Mouse (Mus musculus) T-helper 17 cell (primary cell): Measurements from ENCODE around the gene Slc35a1.
"Not testable (repeated sequence)": the region's sequence is repeated elsewhere in the genome, so short reads cannot be mapped to it uniquely, and the experiment has no call there.

Experiments used
- in situ Hi-C, 2 experiments: fragments of 300-600 bp; cut with MboI, MseI; formaldehyde crosslinking; loops; 1 replicate in 1 of 2; 2 replicates in 1 of 2; pipeline ENCODE4 v1.15.1; 2025; ENCODE audit warnings: high pct_unique_total_duplicates in 2 of 2

Slc35a1 gene

DNA sequence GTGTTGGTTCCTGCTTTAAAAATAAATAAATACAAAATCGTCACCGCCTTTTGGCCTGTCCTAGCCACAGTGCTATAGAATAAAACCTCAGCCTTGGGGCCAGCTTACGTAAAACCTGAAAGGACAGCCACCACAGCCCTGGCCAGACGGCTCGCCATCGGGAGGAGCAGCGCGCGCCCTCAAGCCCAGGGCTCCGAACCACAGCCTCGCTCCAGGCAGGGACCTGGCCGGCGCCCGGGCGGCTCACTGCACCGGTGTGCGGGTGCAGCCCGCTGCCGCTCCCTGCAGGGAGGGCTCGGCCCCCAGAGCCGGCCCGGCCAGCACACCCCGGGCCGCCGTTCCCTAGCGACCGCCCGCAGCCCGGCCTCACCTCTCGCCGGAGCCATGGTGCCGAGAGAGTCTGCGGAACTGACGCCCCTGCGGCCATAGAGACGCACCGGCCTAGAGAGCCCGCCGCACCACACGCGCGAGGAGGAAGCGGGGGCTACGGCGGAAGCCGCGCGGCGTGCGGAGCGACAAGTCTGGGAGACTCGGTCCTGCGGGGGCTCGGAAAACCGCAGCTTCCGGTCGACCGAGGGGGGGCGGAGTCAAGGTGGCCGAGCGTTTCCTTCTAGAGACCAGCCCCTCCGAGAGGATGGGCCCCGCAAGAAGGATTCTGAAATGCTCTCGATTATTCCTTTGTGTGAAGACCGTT, at the start of gene Slc35a1:
TSS of gene Slc35a1 (minus strand) at position 565 of the 694 bp plus-strand sequence.
- in situ Hi-C loops = loop anchor here in 1 of 2 experiments (25.0 kb wide), 1 partner anchor 225 kb away; no protein-coding TSS in a partner anchor

GRCm38 (mm10) chr4:34734461-34734860, 47.2 kb upstream of the Slc35a1 start:
- in situ Hi-C loops = no loop called here

DNA sequence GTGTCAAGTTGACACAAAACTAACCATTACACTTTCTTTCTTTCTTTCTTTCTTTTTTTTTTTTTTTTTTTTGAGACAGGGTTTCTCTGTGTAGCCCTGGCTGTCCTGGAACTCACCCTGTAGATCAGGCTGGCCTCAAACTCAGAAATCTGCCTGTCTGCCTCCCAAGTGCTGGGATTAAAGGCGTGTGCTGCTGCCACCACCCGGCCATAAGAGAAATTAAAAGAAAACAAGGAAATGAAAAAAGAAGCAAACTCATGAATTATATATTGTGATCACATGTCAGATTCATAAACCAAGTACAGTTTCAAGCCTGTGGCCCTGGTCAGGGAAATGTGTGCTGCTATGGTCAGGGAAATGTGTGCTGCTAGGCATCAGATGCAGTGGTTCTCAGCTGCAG, 46.2 kb upstream of the Slc35a1 start:
- in situ Hi-C loops = not testable (repeated sequence)

DNA sequence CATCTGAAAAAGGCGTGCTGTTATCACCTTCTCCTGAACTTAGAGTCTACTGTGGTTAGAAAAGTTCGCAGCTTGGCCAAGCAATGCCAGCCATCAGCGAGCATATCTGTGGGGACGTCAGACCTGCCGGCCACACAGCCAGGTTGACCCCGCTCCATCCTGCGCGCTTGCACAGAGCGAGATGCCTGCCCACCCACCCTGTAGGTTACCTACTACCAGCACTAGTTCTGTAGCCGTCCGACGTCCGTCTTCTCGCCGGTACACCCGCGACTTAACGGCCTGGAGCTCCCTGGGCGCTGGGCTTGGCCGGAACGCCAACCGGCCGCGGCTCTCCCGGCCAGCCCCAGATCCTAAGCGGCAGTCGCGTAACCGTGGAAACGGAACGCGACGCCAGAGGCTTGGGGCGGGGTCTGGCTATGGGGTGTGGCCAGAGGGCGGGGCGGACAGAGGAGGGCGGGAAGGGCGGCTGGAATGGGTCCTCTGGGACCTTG, 42.7 kb upstream of the Slc35a1 start, which contains the start of gene Cfap206:
TSS of gene Cfap206 (minus strand) at position 356 of the 491 bp plus-strand sequence.
- in situ Hi-C loops = no loop called here

DNA sequence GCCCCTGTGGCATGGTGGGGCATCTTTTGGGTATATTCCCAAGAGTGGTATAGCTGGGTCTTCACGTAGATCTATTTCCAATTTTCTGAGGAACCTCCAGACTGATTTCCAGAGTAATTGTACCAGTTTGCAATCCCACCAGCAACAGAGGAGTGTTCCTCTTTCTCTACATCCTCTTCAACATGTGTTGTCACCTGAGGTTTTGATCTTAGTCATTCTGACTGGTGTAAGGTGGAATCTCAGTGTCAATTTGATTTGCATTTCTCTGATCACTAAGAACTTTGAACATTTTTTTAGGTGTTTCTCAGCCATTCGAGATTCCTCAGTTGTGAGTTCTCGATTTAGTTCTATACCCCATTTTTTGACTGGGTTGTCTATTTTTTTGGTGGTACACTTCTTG, 38.5 kb upstream of the Slc35a1 start:
- in situ Hi-C loops = not testable (repeated sequence)

DNA sequence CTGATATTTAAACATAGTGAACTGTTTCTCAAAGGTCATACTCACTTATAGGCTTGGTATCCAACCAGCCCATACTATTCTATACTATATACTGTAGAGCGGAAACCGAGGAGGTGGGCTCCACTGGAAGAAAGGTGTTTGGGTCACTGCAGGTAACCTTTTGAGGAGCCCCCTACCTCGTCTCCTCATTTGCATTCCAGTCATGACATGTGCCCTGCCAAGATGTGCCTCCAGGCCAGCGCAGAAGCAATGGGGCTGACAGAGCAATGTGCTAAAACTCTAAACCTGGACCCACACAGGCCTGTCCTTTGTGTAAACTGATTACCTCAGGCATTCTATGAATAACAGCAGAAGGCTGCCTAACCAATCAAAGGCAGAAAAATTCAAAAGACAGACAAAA, 37.1 kb upstream of the Slc35a1 start:
- in situ Hi-C loops = no loop called here

DNA sequence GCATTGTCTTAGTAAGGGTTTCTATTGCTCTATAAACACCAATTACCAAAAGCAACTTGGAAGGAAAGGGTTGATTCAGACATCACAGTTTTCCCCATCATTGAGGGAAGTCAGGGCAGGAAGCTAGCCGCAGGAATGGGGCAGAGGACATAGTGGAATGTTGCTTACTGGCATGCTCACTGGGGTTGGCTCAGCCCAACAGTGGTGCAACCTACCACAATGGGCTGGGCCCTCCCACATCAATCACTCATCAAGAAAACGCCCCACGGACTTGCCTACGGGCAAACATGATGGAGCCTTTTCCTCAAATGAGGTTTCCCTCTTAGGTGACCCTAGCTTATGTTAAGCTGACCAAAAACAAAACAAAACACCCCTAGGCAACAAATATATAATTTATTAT, 35.9 kb upstream of the Slc35a1 start:
- in situ Hi-C loops = no loop called here

DNA sequence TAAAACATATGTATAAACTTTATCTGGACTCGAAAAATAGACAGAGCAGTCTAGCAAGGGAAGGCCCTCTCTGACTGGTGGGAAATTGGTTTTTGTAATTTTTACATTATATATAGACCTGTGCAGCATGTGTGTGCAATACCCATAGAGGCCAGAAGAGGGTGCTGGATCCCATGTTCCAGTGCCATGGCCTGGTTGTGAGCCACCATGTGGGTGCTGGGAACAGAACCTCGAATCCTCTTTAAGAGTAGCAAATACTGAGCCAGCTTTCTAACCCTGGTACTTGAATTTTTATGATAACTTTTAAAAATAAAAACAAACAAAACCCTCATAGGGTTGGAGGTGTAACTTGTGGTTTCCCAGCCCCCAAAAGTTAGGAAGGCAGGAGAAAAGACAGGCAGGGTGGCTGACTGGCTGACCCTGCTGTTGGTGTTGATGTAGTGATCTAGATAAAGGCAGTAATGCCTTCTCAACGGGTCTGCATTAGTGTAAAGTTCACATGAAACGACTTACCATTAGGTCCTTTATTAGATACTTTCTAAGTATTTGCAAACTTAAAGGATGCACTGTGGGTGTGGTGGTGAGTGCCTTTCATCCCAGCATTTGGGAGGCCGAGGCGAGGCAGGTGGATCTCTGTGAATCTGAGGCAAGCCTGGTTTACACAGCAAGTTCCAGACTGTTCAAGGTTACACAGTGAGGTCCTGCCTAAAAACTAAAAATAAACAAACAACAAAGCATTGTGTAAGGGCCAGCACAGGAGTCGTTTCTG, 33.1 kb upstream of the Slc35a1 start:
- in situ Hi-C loops = no loop called here

- in situ Hi-C loops = no loop called here
These were observed 32.2 kb upstream of the Slc35a1 start for GRCm38 (mm10) chr4:34719421-34719820.

- in situ Hi-C loops = no loop called here
These were observed 27.8 kb upstream of the Slc35a1 start for GRCm38 (mm10) chr4:34715062-34715461.

GRCm38 (mm10) chr4:34708127-34708526, 20.9 kb upstream of the Slc35a1 start:
- in situ Hi-C loops = loop anchor here in 1 of 2 experiments (10.0 kb wide), 1 partner anchor 207 kb away; no protein-coding TSS in a partner anchor

DNA sequence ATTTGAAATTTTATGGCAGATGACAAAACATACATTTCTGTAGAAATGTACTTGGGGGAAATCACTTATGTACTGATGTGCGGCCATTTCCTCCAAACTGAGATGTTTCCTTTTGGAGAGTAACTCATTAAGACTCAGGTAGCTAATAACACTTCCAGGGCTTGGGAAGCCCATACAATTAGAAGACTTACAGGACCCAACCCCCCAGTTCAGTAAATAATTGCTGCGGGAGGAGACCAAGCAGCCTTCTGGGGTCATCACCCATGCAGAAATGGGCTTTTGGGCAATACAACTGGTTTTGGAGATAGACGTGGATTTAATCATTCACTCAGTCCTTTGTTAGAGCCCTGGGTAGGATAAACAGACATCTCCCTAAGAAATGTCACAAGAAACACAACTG, 20.0 kb upstream of the Slc35a1 start:
- in situ Hi-C loops = loop anchor here in 1 of 2 experiments (10.0 kb wide), 1 partner anchor 208 kb away; no protein-coding TSS in a partner anchor

- in situ Hi-C loops = loop anchor here in 1 of 2 experiments (10.0 kb wide), 1 partner anchor 212 kb away; no protein-coding TSS in a partner anchor
These were observed 15.8 kb upstream of the Slc35a1 start for GRCm38 (mm10) chr4:34703029-34703428.

DNA sequence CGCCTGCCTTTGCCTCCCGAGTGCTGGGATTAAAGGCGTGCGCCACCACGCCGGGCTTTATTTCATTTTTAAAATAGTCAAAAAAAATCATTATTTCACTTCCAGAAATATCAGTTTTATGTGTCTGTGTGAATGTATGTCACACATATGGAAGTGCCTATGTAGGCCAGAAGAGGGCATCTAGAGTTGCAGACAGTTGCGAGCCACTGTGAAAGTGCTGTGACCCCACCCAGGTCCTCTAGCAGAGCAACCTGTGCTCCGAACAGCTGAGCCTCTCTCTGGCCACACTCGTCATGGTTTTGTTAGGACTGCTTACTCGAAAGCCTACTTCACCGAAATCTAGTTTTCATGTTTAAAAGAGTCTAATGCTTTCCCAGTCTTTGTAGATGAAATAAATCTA, 15.0 kb upstream of the Slc35a1 start:
- in situ Hi-C loops = loop anchor here in 1 of 2 experiments (10.0 kb wide), 1 partner anchor 213 kb away; no protein-coding TSS in a partner anchor

GRCm38 (mm10) chr4:34701528-34701927, 14.3 kb upstream of the Slc35a1 start:
- in situ Hi-C loops = loop anchor here in 1 of 2 experiments (10.0 kb wide), 1 partner anchor 213 kb away; no protein-coding TSS in a partner anchor

GRCm38 (mm10) chr4:34688021-34688420, 783 bp upstream of the Slc35a1 start:
- in situ Hi-C loops = loop anchor here in 1 of 2 experiments (25.0 kb wide), 1 partner anchor 224 kb away; no protein-coding TSS in a partner anchor

DNA sequence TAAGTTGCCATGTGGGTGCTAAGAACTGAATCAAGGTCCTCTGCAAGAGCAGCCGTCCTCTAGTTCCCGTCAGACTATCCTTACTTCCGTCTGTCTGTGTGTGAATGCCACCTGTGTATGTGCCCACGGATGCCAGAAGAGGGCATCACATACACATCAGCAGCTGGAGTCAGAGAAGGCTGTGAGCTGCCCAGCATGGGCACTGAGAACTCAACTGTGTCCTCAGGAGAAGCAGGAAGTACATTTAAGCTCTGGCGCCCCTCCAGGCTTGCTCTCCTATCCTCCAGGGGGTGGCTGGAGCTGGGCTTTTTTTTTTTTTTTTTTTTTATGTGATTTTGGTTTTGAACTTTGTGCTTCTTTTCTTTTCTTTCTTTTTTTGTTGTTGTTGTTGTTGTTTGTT, 6.7 kb downstream of the Slc35a1 start:
- in situ Hi-C loops = loop anchor here in 1 of 2 experiments (5.0 to 25.0 kb wide), 2 partner anchors 102 to 232 kb away; no protein-coding TSS in a partner anchor

- in situ Hi-C loops = no loop called here
These were observed 13.5 kb downstream of the Slc35a1 start for GRCm38 (mm10) chr4:34673721-34674120.

DNA sequence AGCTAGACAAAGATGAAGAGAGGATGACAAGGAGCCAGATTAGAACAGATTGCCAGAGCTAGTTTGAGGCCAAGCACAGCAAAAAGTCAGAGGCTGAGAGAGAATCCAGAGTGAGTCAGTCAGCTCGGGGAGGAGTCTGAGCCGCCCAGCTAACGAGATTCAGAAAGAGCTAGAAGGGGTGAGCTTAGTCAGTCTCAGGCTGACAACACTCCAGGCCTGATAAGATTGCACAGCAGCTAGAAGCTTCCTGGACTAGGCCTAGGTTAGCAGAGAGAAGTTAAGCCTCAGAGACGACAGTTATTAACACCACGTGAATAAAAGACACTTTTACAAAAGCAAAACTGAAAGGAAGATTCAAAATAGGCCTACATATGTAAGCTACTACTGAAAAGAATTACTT, 19.3 kb downstream of the Slc35a1 start:
- in situ Hi-C loops = no loop called here

- in situ Hi-C loops = no loop called here
These were observed 25.3 kb downstream of the Slc35a1 start for GRCm38 (mm10) chr4:34661927-34662326.

- in situ Hi-C loops = no loop called here
These were observed 25.7 kb downstream of the Slc35a1 start for GRCm38 (mm10) chr4:34661514-34661913.

- in situ Hi-C loops = no loop called here
These were observed 28.2 kb downstream of the Slc35a1 start for GRCm38 (mm10) chr4:34659012-34659411.
